Mouse (Mus musculus) bone marrow macrophage, adult 2 months (primary cell): Measurements from ENCODE around the gene Tmco4.

Experiments used
- CTCF ChIP-seq: IDR thresholded peaks from 2 replicates; pipeline ENCODE4 v1.5.1; 2012; ENCODE audit warnings: low read depth, mild to moderate bottlenecking, low read length, moderate library complexity
- POLR2A ChIP-seq: IDR thresholded peaks from 2 replicates; pipeline ENCODE4 v1.6.1; 2012; ENCODE audit warnings: mild to moderate bottlenecking, low read depth, low read length, borderline replicate concordance

- TF ChIP-seq CTCF, result no peak
- TF ChIP-seq POLR2A, result no peak
These were observed 58.0 kb downstream of the Tmco4 start for GRCm38 (mm10) chr4:139030675-139031074.
